Mouse (Mus musculus): ENCODE data around the gene Acot11. TPM values are rescaled to one million over a fixed set of nuclear protein-coding genes. Genes with fewer than 3 reads are reported as not detected.
A peak's percentile ranks its signal among the peaks of the same experiment; 100 is the strongest.
"Not testable (repeated sequence)": the region's sequence is repeated elsewhere in the genome, so short reads cannot be mapped to it uniquely, and the experiment has no call there.

Gene Acot11
- polyA plus RNA-seq, 1 experiment from 2014 or later, result 4.7 TPM

DNA sequence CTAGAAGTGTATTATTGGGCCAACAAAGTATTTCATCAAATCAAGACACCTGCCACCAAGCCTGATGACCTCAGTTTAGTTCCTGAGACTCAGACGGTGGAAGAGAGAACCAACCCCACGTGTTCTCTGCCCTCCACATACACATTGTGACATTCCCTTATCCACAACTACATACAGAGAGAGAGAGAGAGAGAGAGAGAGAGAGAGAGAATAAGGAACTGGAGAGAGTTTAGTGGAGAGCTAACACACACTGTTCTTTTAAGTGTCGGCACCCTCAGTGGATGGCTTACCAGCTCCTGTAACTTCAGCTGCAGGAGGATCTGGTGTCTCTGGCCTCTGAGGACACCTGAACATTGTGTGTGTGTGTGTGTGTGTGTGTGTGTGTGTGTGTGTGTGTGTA is 2.5 kb upstream of the Acot11 start:
- Histone ChIP-seq H3K9ac (no peak overlapping the region), H3K27ac (replicated peaks) (no peak overlapping the region), H3K36me3 (replicated peaks) (no peaks in the 10 kb centered on the region), H3K4me1 (replicated peaks) (peaks cover 43% of the 10 kb centered on the region), H3K27me3 (no peaks in the 10 kb centered on the region), H3K4me3 (replicated peaks) (no peak overlapping the region), H3K9me3 (replicated peaks) (no peaks in the 10 kb centered on the region), H3K4me2 (no peak overlapping the region)
- WGBS (ENCODE audit: insufficient replicate concordance), result 53% methylated on average over 3 of the region's 3 CpGs
- ATAC-seq (ENCODE audit: insufficient read depth), result no peak

DNA sequence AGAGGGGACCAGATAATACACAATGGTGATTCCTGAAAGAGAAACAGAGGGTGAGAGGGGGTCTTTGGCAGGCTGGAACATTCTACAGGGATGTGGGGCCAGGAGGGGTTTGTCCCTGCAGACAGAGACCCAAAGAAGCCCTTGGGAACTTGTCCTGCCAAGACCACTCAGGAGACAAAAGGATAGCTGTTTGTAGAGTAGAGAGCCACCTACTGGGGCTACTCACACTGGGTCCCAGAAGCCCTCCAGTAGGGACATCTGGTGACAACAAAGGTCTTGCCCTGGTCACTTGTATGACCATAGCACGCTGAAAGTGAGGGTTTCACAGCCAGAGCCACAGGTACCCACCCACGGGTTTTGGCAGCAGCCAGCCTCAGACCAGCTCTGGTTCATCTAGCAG is 1.1 kb upstream of the Acot11 start:
- no peaks in the 10 kb centered on the region for H3K27me3 ChIP-seq
- H3K4me2 ChIP-seq, result peak overlapping the region; percentile 83
- H3K4me1 ChIP-seq (replicated peaks), result peaks cover 52% of the 10 kb centered on the region
- peak overlapping the region; percentile 90; the same call in 1 of the 2 replicates for H3K27ac ChIP-seq (replicated peaks)
- peak overlapping the region; percentile 76 for H3K4me3 ChIP-seq (replicated peaks)
- no peak for ATAC-seq (ENCODE audit: insufficient read depth)
- no peaks in the 10 kb centered on the region for H3K9me3 ChIP-seq (replicated peaks)
- H3K36me3 ChIP-seq (replicated peaks), result peaks cover 8% of the 10 kb centered on the region; the same call in 1 of the 2 replicates
- peak overlapping the region; percentile 87; the same call in 1 of the 2 replicates for H3K9ac ChIP-seq
- 42% methylated on average over 2 of the region's 2 CpGs for WGBS (ENCODE audit: insufficient replicate concordance)

DNA sequence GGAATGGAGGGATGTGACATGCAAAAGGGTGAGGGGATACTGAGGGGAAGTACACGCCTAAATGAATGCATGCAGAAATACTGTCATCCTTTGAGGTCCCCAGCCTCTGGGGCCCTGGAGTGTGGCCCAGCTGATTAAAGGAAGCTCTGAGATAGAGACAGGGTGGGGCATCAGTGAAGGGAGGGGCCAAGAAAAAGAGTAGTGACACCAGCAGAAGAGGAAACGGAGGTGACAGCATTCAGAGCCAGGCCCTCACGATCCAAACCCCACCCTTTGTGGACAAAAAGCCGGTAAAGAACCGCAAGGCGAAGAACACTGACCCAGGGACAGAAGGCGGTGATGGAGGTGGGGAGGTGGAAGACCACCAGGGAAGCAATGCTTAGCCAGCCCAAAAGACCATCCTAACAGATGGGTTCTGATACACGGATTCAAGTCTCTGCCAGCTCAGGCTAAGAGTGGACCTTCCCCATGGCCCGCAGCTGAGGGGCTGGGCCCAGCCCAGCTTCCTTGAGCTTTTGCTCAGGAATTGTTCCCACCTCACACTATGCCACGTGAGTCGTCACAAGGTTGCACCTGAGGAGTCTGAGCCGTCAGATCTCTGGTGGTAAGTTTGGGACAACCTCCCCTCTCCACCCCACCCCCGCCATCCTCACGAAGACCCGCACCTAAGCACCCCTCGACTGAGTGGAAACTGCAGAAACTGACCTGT is 443 bp downstream of the Acot11 start:
- no peaks in the 10 kb centered on the region for H3K27me3 ChIP-seq
- H3K27ac ChIP-seq (replicated peaks), result peak overlapping the region; percentile 90
- WGBS (ENCODE audit: insufficient replicate concordance), result 9% methylated on average over 16 of the region's 16 CpGs
- peaks cover 68% of the 10 kb centered on the region for H3K4me1 ChIP-seq (replicated peaks)
- H3K9me3 ChIP-seq (replicated peaks), result no peaks in the 10 kb centered on the region
- peaks cover 8% of the 10 kb centered on the region; the same call in 1 of the 2 replicates for H3K36me3 ChIP-seq (replicated peaks)
- peak overlapping the region; percentile 87 for H3K9ac ChIP-seq
- peak; percentile 93 for ATAC-seq (ENCODE audit: insufficient read depth)
- H3K4me3 ChIP-seq (replicated peaks), result peak overlapping the region; percentile 76
- H3K4me2 ChIP-seq, result peak overlapping the region; percentile 83

DNA sequence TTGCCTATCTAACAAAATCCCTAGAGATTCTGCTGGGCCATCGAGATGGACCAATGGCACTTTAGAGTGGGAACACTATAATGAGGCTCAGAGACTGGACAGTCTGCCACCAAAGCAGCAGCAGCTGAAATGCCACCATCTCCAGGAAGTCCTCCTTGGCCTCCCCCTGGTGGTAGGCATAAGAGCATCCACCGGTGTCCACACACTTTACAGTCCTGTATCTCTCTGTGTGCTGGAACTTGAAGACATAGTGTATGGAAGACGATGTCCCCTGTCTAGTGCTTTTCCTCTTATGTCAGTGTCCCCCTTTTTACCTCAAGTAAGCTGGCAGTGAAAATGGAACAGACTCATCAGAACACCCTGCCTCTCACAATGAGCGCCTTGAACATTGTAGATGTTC is 1.0 kb downstream of the Acot11 start:
- Histone ChIP-seq H3K4me2 (peak overlapping the region; percentile 83), H3K9ac (peak overlapping the region; percentile 87), H3K9me3 (replicated peaks) (no peaks in the 10 kb centered on the region), H3K4me1 (replicated peaks) (peaks cover 74% of the 10 kb centered on the region), H3K27me3 (no peaks in the 10 kb centered on the region), H3K27ac (replicated peaks) (peak overlapping the region; percentile 90), H3K36me3 (replicated peaks) (peaks cover 8% of the 10 kb centered on the region; the same call in 1 of the 2 replicates), H3K4me3 (replicated peaks) (peak overlapping the region; percentile 76)
- ATAC-seq (ENCODE audit: insufficient read depth), result peak; percentile 71
- 27% methylated on average over 4 of the region's 4 CpGs for WGBS (ENCODE audit: insufficient replicate concordance)

DNA sequence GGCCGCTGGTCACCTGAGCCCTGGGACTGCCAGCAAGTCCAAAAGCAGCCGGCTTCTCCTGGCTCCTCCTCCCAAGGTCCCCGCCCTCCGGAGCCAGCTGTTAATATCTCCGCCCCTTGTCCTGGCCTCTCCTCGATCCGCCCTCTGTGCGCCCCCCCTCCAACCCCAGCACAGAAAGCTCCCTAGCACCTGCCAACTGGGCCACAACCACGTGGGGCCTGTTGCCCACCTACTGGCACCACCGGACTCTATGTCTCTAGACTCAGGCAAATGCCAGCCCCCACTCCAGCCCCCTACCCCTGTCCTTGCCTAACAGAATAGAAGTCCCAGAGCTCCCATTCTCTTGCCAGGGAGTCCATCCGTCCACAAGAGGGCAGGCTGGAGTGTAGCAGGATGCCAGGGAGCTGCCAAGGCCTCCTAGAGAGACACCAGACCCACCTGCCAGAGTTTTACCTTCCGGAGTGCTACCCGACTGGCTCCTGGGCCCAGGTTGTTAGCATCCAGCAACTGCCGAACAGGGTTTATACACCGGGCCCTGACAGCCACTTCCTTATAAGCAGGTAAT is 4.9 kb downstream of the Acot11 start:
- WGBS (ENCODE audit: insufficient replicate concordance), result 15% methylated on average over 15 of the region's 15 CpGs
- Histone ChIP-seq H3K36me3 (replicated peaks) (peaks cover 8% of the 10 kb centered on the region; the same call in 1 of the 2 replicates), H3K4me3 (replicated peaks) (peak overlapping the region; percentile 42), H3K27ac (replicated peaks) (peak overlapping the region; percentile 30), H3K4me1 (replicated peaks) (peaks cover 66% of the 10 kb centered on the region), H3K9ac (peak overlapping the region; percentile 33; the same call in 1 of the 2 replicates), H3K27me3 (0 out of 2 replicates have a peak, but pooled peaks cover 3% of the 10 kb centered on the region), H3K9me3 (replicated peaks) (no peaks in the 10 kb centered on the region), H3K4me2 (peak overlapping the region; percentile 63)
- peak; percentile 26 for ATAC-seq (ENCODE audit: insufficient read depth)

DNA sequence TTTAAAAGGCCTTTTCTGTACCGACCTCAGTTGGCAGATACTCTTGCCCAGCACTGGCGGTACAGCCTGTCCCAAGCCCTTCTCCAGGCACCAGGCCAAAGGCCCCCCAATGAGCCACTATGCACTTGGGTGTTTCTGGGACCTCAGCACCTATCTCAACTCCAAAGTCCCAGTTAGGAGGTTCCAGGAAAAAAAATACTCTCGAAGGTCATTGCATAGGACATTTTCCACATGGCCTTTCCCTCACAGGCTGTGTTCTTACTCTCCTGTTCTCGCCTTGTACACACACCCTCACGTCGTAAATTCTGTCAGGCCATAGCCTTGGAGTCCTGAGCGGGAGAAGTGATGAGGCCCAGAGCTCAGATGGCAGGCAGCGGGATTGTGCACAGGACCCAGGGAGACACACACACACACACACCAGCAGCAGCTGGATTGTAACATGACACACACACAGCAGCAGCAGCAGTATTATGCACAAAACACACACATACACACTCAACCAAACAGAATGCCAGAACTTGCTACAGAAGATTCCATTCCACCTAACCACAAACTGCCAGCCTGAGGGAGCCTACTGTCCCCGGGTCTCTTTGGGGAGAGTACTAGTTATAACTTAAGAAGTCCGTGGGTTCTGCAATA is 5.8 kb downstream of the Acot11 start:
- peaks cover 67% of the 10 kb centered on the region for H3K4me1 ChIP-seq (replicated peaks)
- H3K9ac ChIP-seq, result peak overlapping the region; percentile 33; the same call in 1 of the 2 replicates
- 61% methylated on average over 10 of the region's 10 CpGs for WGBS (ENCODE audit: insufficient replicate concordance)

DNA sequence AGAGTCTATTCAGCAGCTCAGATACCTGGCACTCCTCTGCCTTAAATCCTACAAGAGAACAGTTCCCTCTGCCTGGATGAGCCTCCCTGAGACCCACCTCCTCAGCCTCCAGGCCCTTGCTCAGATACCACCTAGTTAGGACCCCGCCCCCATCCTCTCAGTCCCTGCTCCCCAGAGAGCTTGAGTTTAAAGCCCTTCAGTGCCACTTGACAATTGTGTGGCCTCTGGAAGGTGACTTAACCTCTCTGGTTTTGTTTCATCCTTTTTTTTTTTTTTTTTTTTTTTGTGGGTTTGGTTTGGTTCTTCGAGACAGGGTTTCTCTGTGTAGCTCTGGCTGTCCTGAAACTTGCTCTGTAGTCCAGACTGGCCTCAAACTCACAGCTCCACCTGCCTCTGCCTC is 9.5 kb downstream of the Acot11 start:
- Histone ChIP-seq H3K4me2 (no peak overlapping the region), H3K9me3 (replicated peaks) (no peaks in the 10 kb centered on the region), H3K4me1 (replicated peaks) (peaks cover 69% of the 10 kb centered on the region), H3K4me3 (replicated peaks) (no peak overlapping the region), H3K27me3 (0 out of 2 replicates have a peak, but pooled peaks cover 3% of the 10 kb centered on the region), H3K36me3 (replicated peaks) (no peaks in the 10 kb centered on the region), H3K9ac (no peak overlapping the region), H3K27ac (replicated peaks) (no peak overlapping the region)
- no peak for ATAC-seq (ENCODE audit: insufficient read depth)
- WGBS (ENCODE audit: insufficient replicate concordance), result 58% methylated on average over 2 of the region's 2 CpGs

More for the DNA sequence above, 5.8 kb downstream of the Acot11 start:
- Histone ChIP-seq H3K27ac (replicated peaks) (peak overlapping the region; percentile 30), H3K27me3 (0 out of 2 replicates have a peak, but pooled peaks cover 3% of the 10 kb centered on the region), H3K9me3 (replicated peaks) (no peaks in the 10 kb centered on the region), H3K4me3 (replicated peaks) (peak overlapping the region; percentile 42), H3K4me2 (peak overlapping the region; percentile 63), H3K36me3 (replicated peaks) (peaks cover 8% of the 10 kb centered on the region; the same call in 1 of the 2 replicates)
- no peak for ATAC-seq (ENCODE audit: insufficient read depth)

DNA sequence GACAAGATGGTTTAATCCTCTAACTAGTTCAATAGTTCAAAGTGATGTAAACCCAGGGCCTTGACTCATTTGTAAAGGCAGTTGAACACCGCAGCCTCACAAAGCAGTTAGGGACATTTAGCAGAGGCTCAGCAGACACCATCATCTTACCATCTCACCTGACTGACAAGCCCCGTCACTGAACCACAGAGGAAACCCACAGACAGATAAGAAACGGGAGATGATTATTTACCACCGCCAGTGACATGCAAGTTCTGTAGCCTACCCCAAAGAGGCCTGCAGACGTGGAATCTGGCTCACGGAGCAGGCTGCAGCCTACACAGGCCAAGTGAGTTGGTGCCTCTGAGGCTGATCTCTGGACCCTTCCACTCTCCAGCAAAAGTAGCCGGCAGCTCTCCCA is 10.6 kb downstream of the Acot11 start:
- H3K27ac ChIP-seq (replicated peaks), result peak overlapping the region; percentile 46
- no peaks in the 10 kb centered on the region for H3K36me3 ChIP-seq (replicated peaks)
- 19% methylated on average over 7 of the region's 7 CpGs for WGBS (ENCODE audit: insufficient replicate concordance)
- no peak overlapping the region for H3K4me2 ChIP-seq
- no peaks in the 10 kb centered on the region for H3K9me3 ChIP-seq (replicated peaks)
- ATAC-seq (ENCODE audit: insufficient read depth), result no peak
- peaks cover 68% of the 10 kb centered on the region for H3K4me1 ChIP-seq (replicated peaks)
- H3K4me3 ChIP-seq (replicated peaks), result no peak overlapping the region
- 0 out of 2 replicates have a peak, but pooled peaks cover 3% of the 10 kb centered on the region for H3K27me3 ChIP-seq
- H3K9ac ChIP-seq, result no peak overlapping the region

DNA sequence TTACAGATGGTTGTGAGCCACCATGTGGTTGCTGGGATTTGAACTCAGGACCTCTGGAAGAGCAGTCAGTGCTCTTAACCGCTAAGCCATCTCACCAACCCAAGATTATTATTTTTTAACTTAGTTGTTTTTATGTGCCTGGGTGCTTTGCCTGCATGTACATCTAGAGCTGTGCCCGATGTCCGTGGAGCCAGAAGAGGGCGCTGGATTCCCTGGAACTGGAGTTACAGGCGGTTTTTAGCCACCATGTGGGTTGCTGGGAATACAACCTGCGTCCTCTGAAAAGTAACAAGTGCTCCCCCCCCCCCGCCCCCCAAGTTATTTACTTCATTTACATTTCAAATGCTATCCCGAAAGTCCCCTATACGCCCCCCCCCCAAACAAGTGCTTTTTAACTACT is 11.0 kb downstream of the Acot11 start:
- H3K4me3 ChIP-seq (replicated peaks); H3K36me3 ChIP-seq (replicated peaks); ATAC-seq (ENCODE audit: insufficient read depth); H3K4me2 ChIP-seq; H3K27ac ChIP-seq (replicated peaks); H3K9me3 ChIP-seq (replicated peaks); H3K9ac ChIP-seq; H3K27me3 ChIP-seq: not testable (repeated sequence)
- peaks cover 66% of the 10 kb centered on the region for H3K4me1 ChIP-seq (replicated peaks)
- WGBS (ENCODE audit: insufficient replicate concordance), result 89% methylated on average over 9 of the region's 9 CpGs

DNA sequence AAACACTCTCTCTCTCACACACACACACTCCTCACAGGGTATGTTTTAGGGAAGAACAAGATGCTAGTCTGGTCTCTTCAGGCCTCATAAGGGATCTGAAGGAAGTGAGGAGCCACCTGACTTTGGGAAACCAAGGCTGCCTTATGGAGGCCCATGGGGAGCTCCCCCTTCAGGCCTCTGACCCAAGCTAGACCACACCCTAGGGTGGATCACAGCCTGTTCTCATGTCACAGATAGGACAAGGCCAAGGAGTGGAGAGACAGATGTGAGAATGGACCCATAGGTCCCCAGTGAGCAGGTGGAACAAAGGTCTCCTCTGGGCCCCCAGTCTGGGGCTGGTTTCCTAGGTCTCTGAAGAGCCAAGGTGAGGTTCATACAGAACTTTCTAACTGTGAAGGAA is 12.5 kb downstream of the Acot11 start:
- Histone ChIP-seq H3K9ac (no peak overlapping the region), H3K4me3 (replicated peaks) (peak overlapping the region; percentile 3; the same call in 1 of the 2 replicates), H3K27ac (replicated peaks) (peak overlapping the region; percentile 56), H3K4me2 (peak overlapping the region; percentile 49), H3K27me3 (0 out of 2 replicates have a peak, but pooled peaks cover 2% of the 10 kb centered on the region), H3K9me3 (replicated peaks) (no peaks in the 10 kb centered on the region), H3K36me3 (replicated peaks) (no peaks in the 10 kb centered on the region), H3K4me1 (replicated peaks) (peaks cover 76% of the 10 kb centered on the region)
- ATAC-seq (ENCODE audit: insufficient read depth), result peak; percentile 94

DNA sequence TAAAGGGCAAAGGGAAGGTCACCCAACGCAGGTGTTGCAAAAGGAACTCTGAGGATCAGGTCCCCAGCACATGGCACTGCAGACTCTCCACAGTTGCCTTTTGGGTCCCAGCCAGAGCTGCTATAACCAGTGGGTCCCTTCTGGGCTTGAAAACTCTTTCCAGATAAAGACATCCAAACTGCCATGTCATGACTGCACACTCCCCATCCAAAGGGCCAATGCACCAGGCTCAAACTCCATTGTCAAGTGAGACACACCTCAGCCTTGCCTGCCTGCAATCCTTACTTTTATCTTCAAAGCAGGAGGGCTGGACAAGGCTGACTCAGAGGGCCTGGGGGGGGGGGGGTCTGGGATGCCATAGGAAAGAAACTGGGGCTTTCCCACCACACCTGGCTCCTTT is 13.9 kb downstream of the Acot11 start:
- no peak overlapping the region for H3K9ac ChIP-seq

More for the DNA sequence above, 13.9 kb downstream of the Acot11 start:
- Histone ChIP-seq H3K9me3 (replicated peaks) (no peaks in the 10 kb centered on the region), H3K4me3 (replicated peaks) (no peak overlapping the region), H3K27me3 (0 out of 2 replicates have a peak, but pooled peaks cover 2% of the 10 kb centered on the region), H3K27ac (replicated peaks) (0 out of 2 replicates have a peak overlapping the region, but pooled peaks have one; percentile 65), H3K4me1 (replicated peaks) (peaks cover 79% of the 10 kb centered on the region), H3K4me2 (peak overlapping the region; percentile 29; the same call in 1 of the 2 replicates), H3K36me3 (replicated peaks) (no peaks in the 10 kb centered on the region)
- WGBS (ENCODE audit: insufficient replicate concordance), result 63% methylated on average over 1 of the region's 1 CpGs
- ATAC-seq (ENCODE audit: insufficient read depth), result peak; percentile 30; the same call in 1 of the 2 replicates

All from liver, embryonic 15.5 days (tissue).